In genomic region chr17:57231321-57231771, GRCm38 (mm10) we compare ENCODE assay signal across 13 mouse cellular contexts. TPM values are rescaled to one million over a fixed set of nuclear protein-coding genes. Genes with fewer than 3 reads are reported as not detected.
DNase-seq lines count a peak whose midpoint lies in the region; ATAC-seq and TF ChIP-seq lines count a peak whose summit lies in the region.
"Had no signal": no experiment of that assay in that cellular context is flagged by ENCODE, and none has a peak within 500 bp of the region (broad histone marks: within the 10 kb centered on the region; RNA-seq: fewer than 3 reads in every experiment).

No protein-coding gene starts in this region.

- H3K4me2 ChIP-seq in lung, postnatal 0 days (replicated peaks; ENCODE audit: low read depth, low read length), result no peak overlapping the region
- H3K4me2 ChIP-seq: hindbrain, embryonic 15.5 days; midbrain, embryonic 12.5 days had no signal

- no peaks in the 10 kb centered on the region for H3K27me3 ChIP-seq in lung, postnatal 0 days (replicated peaks; ENCODE audit: insufficient read depth, low read length)
- H3K27me3 ChIP-seq: hindbrain, embryonic 15.5 days; midbrain, embryonic 12.5 days had no signal

- intact Hi-C loops in heart, postnatal 10 days (cut with DNase I), result no loop called here

- TF ChIP-seq CTCF in lung, postnatal 0 days (IDR thresholded peaks at IDR 0.05), result no peak

- no peak overlapping the region for H3K4me3 ChIP-seq in lung, postnatal 0 days (ENCODE audit: low read depth, low read length)
- H3K4me3 ChIP-seq: hindbrain, embryonic 15.5 days; midbrain, embryonic 12.5 days had no signal

- peak; percentile 36 for ATAC-seq in lung, postnatal 0 days
- ATAC-seq in cerebellum, adult (ENCODE audit: insufficient number of reproducible peaks, low FRiP score, low TSS enrichment), result no peak

- peaks cover 5% of the 10 kb centered on the region; the same call in 1 of the 2 replicates for H3K36me3 ChIP-seq in lung, postnatal 0 days (ENCODE audit: insufficient read depth, low read length)
- H3K36me3 ChIP-seq: hindbrain, embryonic 15.5 days had no signal

- peak; percentile 47 to 57 for DNase-seq in heart, adult 9 months (ENCODE audit: low spot score in 2 of 2)
- no peak for DNase-seq in heart, postnatal 4 days
- peak; percentile 66 for DNase-seq in Muller cell, postnatal 12 days (ENCODE audit: inconsistent ontology term)
- peak; percentile 27 to 39 for DNase-seq in heart, postnatal 10 days
- DNase-seq in lung, postnatal 0 days (ENCODE audit: low spot score), result peak; percentile 61
- DNase-seq in frontal cortex, postnatal 10 days (ENCODE audit: low spot score in 2 of 2), result no peak
- no peak for DNase-seq in thymus, postnatal 25 days
- DNase-seq: embryo, embryonic 11 days had no signal

- no peak overlapping the region for H3K9ac ChIP-seq in lung, postnatal 0 days (replicated peaks; ENCODE audit: low read depth)
- H3K9ac ChIP-seq: hindbrain, embryonic 15.5 days; midbrain, embryonic 12.5 days had no signal

- TF ChIP-seq EP300 in lung, postnatal 0 days (IDR thresholded peaks at IDR 0.05), result no peak

- peak overlapping the region; percentile 38; the same call in 1 of the 2 replicates for H3K27ac ChIP-seq in lung, postnatal 0 days (ENCODE audit: low read length)
- H3K27ac ChIP-seq: hindbrain, embryonic 15.5 days; midbrain, embryonic 12.5 days had no signal

- H3K4me1 ChIP-seq in lung, postnatal 0 days (ENCODE audit: insufficient read depth, low read depth, low read length), result 0 out of 2 replicates have a peak, but pooled peaks cover 10% of the 10 kb centered on the region
- H3K4me1 ChIP-seq: hindbrain, embryonic 15.5 days; midbrain, embryonic 12.5 days had no signal

- no peaks in the 10 kb centered on the region for H3K9me3 ChIP-seq in lung, postnatal 0 days (ENCODE audit: low read length)
- H3K9me3 ChIP-seq: hindbrain, embryonic 15.5 days; midbrain, embryonic 12.5 days had no signal

RNA-seq across cellular contexts. Expression of gene C3, which starts 3.4 kb away (rescaled TPM):
- total RNA-seq in heart, postnatal 4 days (2021), result 10 to 100 TPM; 60.1 to 79.6 TPM
- 10 to 100 TPM; 42.3 to 66.3 TPM for total RNA-seq in heart, postnatal 10 days (2021)
- 50.2 and 55.0 TPM in 2 replicates for polyA plus RNA-seq in lung, postnatal 0 days (2015; fragmentation: Nextera tagmentation; extraction: Ambion mirVana)

RNA-seq across cellular contexts. Expression of gene Gpr108, which starts 16.9 kb away (rescaled TPM):
- 10 to 100 TPM; 19.5 to 20.4 TPM for total RNA-seq in heart, postnatal 4 days (2021)
- total RNA-seq in heart, postnatal 10 days (2021), result 10 to 100 TPM; 26.5 TPM
- polyA plus RNA-seq in lung, postnatal 0 days (2015; fragmentation: Nextera tagmentation; extraction: Ambion mirVana), result 48.4 and 48.8 TPM in 2 replicates

RNA-seq across cellular contexts. Expression of gene Trip10, which starts 17.9 kb away (rescaled TPM):
- total RNA-seq in heart, postnatal 4 days (2021), result 10 to 100 TPM; 45.6 to 46.9 TPM
- 10 to 100 TPM; 57.8 to 72.1 TPM for total RNA-seq in heart, postnatal 10 days (2021)
- polyA plus RNA-seq in lung, postnatal 0 days (2015; fragmentation: Nextera tagmentation; extraction: Ambion mirVana), result 46.4 and 58.9 TPM in 2 replicates

RNA-seq across cellular contexts. Expression of gene Tnfsf14, which starts 37.4 kb away (rescaled TPM):
- total RNA-seq in heart, postnatal 4 days (2021), result not detected
- total RNA-seq in heart, postnatal 10 days (2021), result not detected
- polyA plus RNA-seq in lung, postnatal 0 days (2015; fragmentation: Nextera tagmentation; extraction: Ambion mirVana), result 0.50 and 0.73 TPM in 2 replicates
- total RNA-seq: gastrocnemius, postnatal 4 days; left cerebral cortex, postnatal 10 days had no signal

RNA-seq across cellular contexts. Expression of gene Vav1, which starts 47.6 kb away (rescaled TPM):
- 1 to 10 TPM; 1.0 to 1.4 TPM for total RNA-seq in heart, postnatal 4 days (2021)
- total RNA-seq in heart, postnatal 10 days (2021), result 1 to 10 TPM; 1.4 to 2.3 TPM
- polyA plus RNA-seq in lung, postnatal 0 days (2015; fragmentation: Nextera tagmentation; extraction: Ambion mirVana), result 4.8 and 5.4 TPM in 2 replicates

Comparison
In these comparisons a context has a peak if more than half of its experiments do, and no peak if none do; other contexts are left out.
1. DNase-seq: peak in heart, adult 9 months (2 of 2), Muller cell, postnatal 12 days (single experiment), heart, postnatal 10 days (2 of 2) and lung, postnatal 0 days (single experiment); none in heart, postnatal 4 days (single experiment), frontal cortex, postnatal 10 days (0 of 2) and thymus, postnatal 25 days (single experiment).